Mouse (Mus musculus) liver, embryonic 14.5 days (tissue): ENCODE results near the gene Pbxip1.

Experiments
- CTCF ChIP-seq: IDR thresholded peaks from 2 replicates; pipeline ENCODE4 v1.5.1; 2016; ENCODE audit warnings: antibody characterized with exemption, low read depth, control low read depth
- EP300 ChIP-seq: IDR thresholded peaks from 2 replicates; pipeline ENCODE4 v1.6.1; 2016; ENCODE audit warnings: antibody characterized with exemption, low read depth

DNA sequence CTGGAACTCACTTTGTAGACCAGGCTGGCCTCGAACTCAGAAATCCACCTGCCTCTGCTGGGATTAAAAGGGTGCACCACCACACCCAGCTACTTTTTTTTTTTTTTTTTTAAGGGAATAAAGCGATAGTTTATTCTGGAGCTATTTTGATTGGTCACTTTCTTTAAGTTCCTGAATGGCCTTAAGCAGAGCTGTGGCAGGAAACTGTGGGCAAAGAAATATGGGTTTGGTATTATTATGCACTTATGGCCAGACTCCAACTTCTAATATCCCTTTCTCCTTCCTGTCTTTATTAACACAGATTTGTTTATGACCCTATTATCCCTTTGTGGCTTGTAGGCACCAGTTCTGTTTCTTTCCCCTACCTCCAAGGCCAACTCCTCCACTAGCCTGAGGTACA is 16.1 kb upstream of the Pbxip1 start:
- TF ChIP-seq CTCF (no peak), EP300 (no peak)
